Mouse (Mus musculus): ENCODE results near the gene Cdt1. TPM values are rescaled to one million over a fixed set of nuclear protein-coding genes. Genes with fewer than 3 reads are reported as not detected.

Gene Cdt1
- polyA plus RNA-seq, 1 experiment from 2014 or later, result 39.6 TPM

- H3K4me3 ChIP-seq, result no peak overlapping the region
- no peaks in the 10 kb centered on the region for H3K27me3 ChIP-seq
- H3K27ac ChIP-seq, result no peak overlapping the region
- H3K4me2 ChIP-seq, result no peak overlapping the region
- no peak overlapping the region for H3K9ac ChIP-seq
- H3K36me3 ChIP-seq, result peaks cover 19% of the 10 kb centered on the region
- no peak for ATAC-seq (ENCODE audit: insufficient number of reproducible peaks, insufficient read depth, low FRiP score, low TSS enrichment, low read depth)
- peaks cover 31% of the 10 kb centered on the region for H3K4me1 ChIP-seq
- no peaks in the 10 kb centered on the region for H3K9me3 ChIP-seq
- WGBS, result 28% methylated on average over 5 of the region's 7 CpGs
Observed at GRCm38 (mm10) chr8:122617947-122618546, 50.2 kb downstream of the Cdt1 start.

GRCm38 (mm10) chr8:122618660-122619378 lies 51.0 kb downstream of the Cdt1 start:
- Histone ChIP-seq H3K27ac (no peak overlapping the region), H3K4me2 (no peak overlapping the region), H3K27me3 (no peaks in the 10 kb centered on the region), H3K4me1 (peaks cover 31% of the 10 kb centered on the region), H3K9ac (no peak overlapping the region), H3K4me3 (no peak overlapping the region), H3K36me3 (peaks cover 16% of the 10 kb centered on the region), H3K9me3 (no peaks in the 10 kb centered on the region)
- 67% methylated on average over 6 of the region's 6 CpGs for WGBS
- no peak for ATAC-seq (ENCODE audit: insufficient number of reproducible peaks, insufficient read depth, low FRiP score, low TSS enrichment, low read depth)

- H3K4me1 ChIP-seq, result peaks cover 30% of the 10 kb centered on the region
- no peaks in the 10 kb centered on the region for H3K9me3 ChIP-seq
- no peak overlapping the region for H3K4me2 ChIP-seq
- no peak overlapping the region for H3K4me3 ChIP-seq
- 30% methylated on average over 5 of the region's 5 CpGs for WGBS
- no peak overlapping the region for H3K9ac ChIP-seq
- H3K36me3 ChIP-seq, result 0 out of 2 replicates have a peak, but pooled peaks cover 1% of the 10 kb centered on the region
- ATAC-seq (ENCODE audit: insufficient number of reproducible peaks, insufficient read depth, low FRiP score, low TSS enrichment, low read depth), result no peak
- no peaks in the 10 kb centered on the region for H3K27me3 ChIP-seq
- H3K27ac ChIP-seq, result no peak overlapping the region
Observed at GRCm38 (mm10) chr8:122620446-122620845, 52.6 kb downstream of the Cdt1 start.

GRCm38 (mm10) chr8:122622727-122623126 lies 54.9 kb downstream of the Cdt1 start, which contains the start of gene Pabpn1l:
Gene Pabpn1l (minus strand): TSS chr8:122622739.
- Histone ChIP-seq H3K9ac (no peak within 1 kb of the TSS), H3K4me1 (peaks cover 26% of the 10 kb centered on the region), H3K36me3 (no peaks in the 10 kb centered on the region), H3K27me3 (no peaks in the 10 kb centered on the region), H3K9me3 (no peaks in the 10 kb centered on the region), H3K27ac (no peak within 1 kb of the TSS), H3K4me3 (no peak within 1 kb of the TSS), H3K4me2 (no peak within 1 kb of the TSS)
- WGBS, result 54% methylated on average over 6 of the region's 6 CpGs
- no peak for ATAC-seq (ENCODE audit: insufficient number of reproducible peaks, insufficient read depth, low FRiP score, low TSS enrichment, low read depth)

Small RNA genes lying within 50 kb of the gene (microRNA-seq; reads per million reads assigned to microRNA genes)
- not detected for gene Mir6396

Other genes with a start within 250 kb of the Cdt1 start
- 0.26 and 0.66 TPM in 2 replicates for gene Trhr2, start 207.3 kb upstream of the Cdt1 start, polyA plus RNA-seq (2015; fragmentation: Nextera tagmentation; extraction: Ambion mirVana)
- gene Zc3h18, start 191.4 kb upstream of the Cdt1 start, polyA plus RNA-seq (2015; fragmentation: Nextera tagmentation; extraction: Ambion mirVana), result 54.8 and 59.1 TPM in 2 replicates
- gene Il17c, start 146.0 kb upstream of the Cdt1 start, polyA plus RNA-seq (2015; fragmentation: Nextera tagmentation; extraction: Ambion mirVana), result 0.31 TPM in 1 of 2 replicates, not detected in the other
- gene Cyba, start 135.1 kb upstream of the Cdt1 start, polyA plus RNA-seq (2015; fragmentation: Nextera tagmentation; extraction: Ambion mirVana), result 118 and 120 TPM in 2 replicates
- gene Mvd, start 124.6 kb upstream of the Cdt1 start, polyA plus RNA-seq (2015; fragmentation: Nextera tagmentation; extraction: Ambion mirVana), result 34.8 and 43.3 TPM in 2 replicates
- 1.2 TPM in 2 replicates for gene Snai3, start 107.3 kb upstream of the Cdt1 start, polyA plus RNA-seq (2015; fragmentation: Nextera tagmentation; extraction: Ambion mirVana)
- 51.1 and 51.3 TPM in 2 replicates for gene Rnf166, start 92.0 kb upstream of the Cdt1 start, polyA plus RNA-seq (2015; fragmentation: Nextera tagmentation; extraction: Ambion mirVana)
- gene Ctu2, start 91.9 kb upstream of the Cdt1 start, polyA plus RNA-seq (2015; fragmentation: Nextera tagmentation; extraction: Ambion mirVana), result 54.9 and 69.0 TPM in 2 replicates
- 8.4 and 16.2 TPM in 2 replicates for gene Piezo1, start 16.7 kb upstream of the Cdt1 start, polyA plus RNA-seq (2015; fragmentation: Nextera tagmentation; extraction: Ambion mirVana)
- gene Aprt, start 8.9 kb downstream of the Cdt1 start, polyA plus RNA-seq (2015; fragmentation: Nextera tagmentation; extraction: Ambion mirVana), result 296 and 355 TPM in 2 replicates
- 7.5 and 7.6 TPM in 2 replicates for gene Galns, start 43.4 kb downstream of the Cdt1 start, polyA plus RNA-seq (2015; fragmentation: Nextera tagmentation; extraction: Ambion mirVana)
- gene Trappc2l, start 43.6 kb downstream of the Cdt1 start, polyA plus RNA-seq (2015; fragmentation: Nextera tagmentation; extraction: Ambion mirVana), result 53.0 and 57.7 TPM in 2 replicates
- not detected in 2 replicates for gene Pabpn1l, start 54.7 kb downstream of the Cdt1 start, polyA plus RNA-seq (2015; fragmentation: Nextera tagmentation; extraction: Ambion mirVana)
- gene Cbfa2t3, start 131.1 kb downstream of the Cdt1 start, polyA plus RNA-seq (2015; fragmentation: Nextera tagmentation; extraction: Ambion mirVana), result 4.6 TPM in 2 replicates
- 16.4 and 18.9 TPM in 2 replicates for gene Acsf3, start 207.5 kb downstream of the Cdt1 start, polyA plus RNA-seq (2015; fragmentation: Nextera tagmentation; extraction: Ambion mirVana)

Data from embryonic facial prominence, embryonic 13.5 days (tissue).